Mouse (Mus musculus) liver, embryonic 12.5 days (tissue): ENCODE results near the gene Nrcam. TPM values are rescaled to one million over a fixed set of nuclear protein-coding genes. Genes with fewer than 3 reads are reported as not detected.

ENCODE experiments used
- ATAC-seq: fragments of 200-750 bp; cut with Nextera tagmentation; 2 replicates; pipeline ENCODE4 v1.8.0; 2017; ENCODE audit warnings: moderate number of reproducible peaks, mild to moderate bottlenecking, moderate library complexity
- H3K27ac ChIP-seq: fragments of 300-500 bp; sonication (generic); 2 replicates; pipeline ENCODE4 v1.5.1; 2016; ENCODE audit warnings: mild to moderate bottlenecking
- H3K27me3 ChIP-seq: fragments of 300-500 bp; sonication (generic); replicated peaks from 2 replicates; pipeline ENCODE4 v1.6.1; 2016; ENCODE audit warnings: mild to moderate bottlenecking, moderate library complexity
- H3K36me3 ChIP-seq: fragments of 300-500 bp; sonication (generic); 2 replicates; pipeline ENCODE4 v1.6.1; 2016; ENCODE audit warnings: mild to moderate bottlenecking, moderate library complexity
- H3K4me1 ChIP-seq: fragments of 300-500 bp; sonication (generic); 2 replicates; pipeline ENCODE4 v1.6.1; 2016
- H3K4me2 ChIP-seq: fragments of 300-500 bp; sonication (generic); 2 replicates; pipeline ENCODE4 v1.6.1; 2016; ENCODE audit warnings: mild to moderate bottlenecking, moderate library complexity
- H3K4me3 ChIP-seq: fragments of 300-500 bp; sonication (generic); 2 replicates; pipeline ENCODE4 v1.5.1; 2016; ENCODE audit warnings: mild to moderate bottlenecking, moderate library complexity
- H3K9ac ChIP-seq: fragments of 300-500 bp; sonication (generic); 2 replicates; pipeline ENCODE4 v1.6.1; 2016; ENCODE audit warnings: mild to moderate bottlenecking, moderate library complexity
- H3K9me3 ChIP-seq: fragments of 300-500 bp; sonication (generic); replicated peaks from 2 replicates; pipeline ENCODE4 v1.6.1; 2016; ENCODE audit warnings: mild to moderate bottlenecking, moderate library complexity
- WGBS: fragments of 180-500 bp; shearing (Covaris S2); methylation state at CpG from one replicate; pipeline ENCODE4 v1.1.7; 2016; ENCODE audit not compliant: insufficient replicate concordance; 5-methylcytosine and 5-hydroxymethylcytosine counted together
- polyA plus RNA-seq: library from polyadenylated mRNA; unstranded; fragments of >200 nt; fragmentation: Nextera tagmentation; extraction: Ambion mirVana; gene quantifications from 2 replicates; pipeline ENCODE4 v1.2.1, GENCODE M21; 2016

Nrcam gene
- polyA plus RNA-seq, 1 experiment from 2014 or later, result 0.42 TPM

DNA sequence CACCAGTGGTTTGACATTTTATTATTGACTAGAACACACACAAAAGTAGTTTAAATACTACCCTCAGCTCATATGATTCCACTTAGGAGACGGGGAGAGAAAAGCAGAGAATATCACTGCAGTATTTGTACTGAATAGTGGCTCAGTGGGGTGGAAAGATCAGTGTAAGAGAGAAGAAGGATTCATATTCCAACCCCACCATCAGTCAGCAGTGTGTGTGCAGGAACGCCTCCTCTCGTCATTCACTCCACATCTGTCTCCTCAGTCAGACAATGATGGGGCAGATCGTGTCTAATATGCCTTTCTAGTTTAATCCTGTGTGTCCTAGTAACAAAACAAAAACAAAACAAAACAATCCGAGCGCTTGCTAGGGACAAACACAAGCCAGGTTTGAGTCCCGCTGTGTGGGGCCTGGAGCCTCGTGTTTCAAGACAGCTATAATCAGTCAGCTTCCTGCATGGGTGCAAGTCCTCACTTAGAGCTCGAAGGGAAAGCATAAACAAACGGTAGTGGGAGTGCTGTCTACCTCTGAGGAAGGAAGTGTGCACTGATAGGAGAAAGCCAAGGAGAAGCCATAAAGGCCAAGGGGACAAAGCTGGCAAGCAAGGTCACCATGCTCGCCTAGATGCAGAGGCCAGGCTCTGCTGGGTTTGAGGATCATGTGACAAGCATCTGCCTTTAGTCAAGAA, 273.7 kb downstream of the Nrcam start:
- no peak overlapping the region for H3K4me3 ChIP-seq
- no peak overlapping the region for H3K4me2 ChIP-seq
- H3K9me3 ChIP-seq, result no peaks in the 10 kb centered on the region
- H3K27ac ChIP-seq, result no peak overlapping the region
- ATAC-seq, result no peak
- no peaks in the 10 kb centered on the region for H3K27me3 ChIP-seq
- 50% methylated on average over 11 of the region's 11 CpGs for WGBS
- H3K9ac ChIP-seq, result no peak overlapping the region
- no peaks in the 10 kb centered on the region for H3K4me1 ChIP-seq
- no peaks in the 10 kb centered on the region for H3K36me3 ChIP-seq

DNA sequence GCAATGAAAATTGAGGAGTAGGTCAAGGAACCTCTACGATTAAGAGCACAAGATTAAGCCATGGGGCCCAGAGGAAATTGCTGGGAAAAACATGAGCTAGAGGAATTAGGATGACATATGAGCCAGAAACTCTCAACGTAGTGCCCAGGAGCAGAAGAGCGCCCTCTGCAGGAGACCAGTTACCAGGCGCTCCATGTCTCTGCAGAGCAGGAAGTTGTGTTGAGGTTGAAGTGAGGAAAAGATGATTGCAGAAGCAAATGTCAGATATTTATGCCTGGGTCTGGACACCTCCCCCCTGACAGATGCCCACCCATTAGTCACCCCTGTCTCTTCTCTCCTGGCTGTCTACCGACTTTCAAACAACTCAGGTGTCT, 274.3 kb downstream of the Nrcam start:
- no peaks in the 10 kb centered on the region for H3K27me3 ChIP-seq
- H3K36me3 ChIP-seq, result no peaks in the 10 kb centered on the region
- no peak overlapping the region for H3K27ac ChIP-seq
- H3K9me3 ChIP-seq, result no peaks in the 10 kb centered on the region
- no peak for ATAC-seq
- no peaks in the 10 kb centered on the region for H3K4me1 ChIP-seq
- no peak overlapping the region for H3K4me2 ChIP-seq
- H3K4me3 ChIP-seq, result no peak overlapping the region
- H3K9ac ChIP-seq, result no peak overlapping the region
- WGBS, result 59% methylated on average over 5 of the region's 5 CpGs

GRCm38 (mm10) chr12:44617001-44617421, 288.3 kb downstream of the Nrcam start:
- no peak overlapping the region for H3K4me3 ChIP-seq
- no peak overlapping the region for H3K4me2 ChIP-seq
- no peak overlapping the region for H3K27ac ChIP-seq
- WGBS, result 56% methylated on average over 2 of the region's 2 CpGs
- H3K4me1 ChIP-seq, result no peaks in the 10 kb centered on the region
- no peaks in the 10 kb centered on the region for H3K36me3 ChIP-seq
- H3K9me3 ChIP-seq, result no peaks in the 10 kb centered on the region
- ATAC-seq, result no peak
- no peaks in the 10 kb centered on the region for H3K27me3 ChIP-seq
- H3K9ac ChIP-seq, result no peak overlapping the region

GRCm38 (mm10) chr12:44617488-44617887, 288.8 kb downstream of the Nrcam start:
- Histone ChIP-seq H3K9ac (no peak overlapping the region), H3K27me3 (no peaks in the 10 kb centered on the region), H3K27ac (no peak overlapping the region), H3K4me3 (no peak overlapping the region), H3K4me1 (no peaks in the 10 kb centered on the region), H3K9me3 (no peaks in the 10 kb centered on the region), H3K36me3 (no peaks in the 10 kb centered on the region), H3K4me2 (no peak overlapping the region)
- 57% methylated on average over 1 of the region's 1 CpGs for WGBS
- no peak for ATAC-seq

DNA sequence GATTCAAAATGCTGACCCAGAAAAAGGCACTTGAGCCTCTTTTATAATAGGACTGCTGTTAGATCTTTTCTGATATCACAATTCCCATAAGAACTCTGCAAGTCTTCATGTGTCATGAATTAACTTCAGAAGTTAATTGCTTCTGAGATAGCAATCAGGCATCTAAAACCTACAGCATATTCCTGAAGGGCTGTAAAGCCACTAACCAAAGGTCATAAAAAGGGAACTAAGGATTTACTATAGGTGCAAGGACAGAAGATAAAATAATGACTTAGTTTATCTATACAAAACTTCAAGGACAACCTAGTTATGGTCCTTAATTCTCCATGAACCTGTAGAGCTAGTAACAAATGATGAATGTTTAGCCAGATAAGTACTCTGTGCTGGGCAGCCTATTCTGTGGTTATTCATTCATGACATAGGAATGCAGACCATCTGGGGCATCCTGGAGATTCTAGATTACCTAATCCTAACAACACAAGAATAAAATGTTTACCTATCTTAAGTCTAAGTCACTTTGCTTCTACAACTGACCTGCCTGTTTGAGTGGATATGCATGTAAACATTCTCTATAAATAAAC, 310.7 kb downstream of the Nrcam start:
- no peak for ATAC-seq

GRCm38 (mm10) chr12:44640579-44640978, 311.9 kb downstream of the Nrcam start:
- no peaks in the 10 kb centered on the region for H3K36me3 ChIP-seq
- H3K4me2 ChIP-seq, result no peak overlapping the region
- no peaks in the 10 kb centered on the region for H3K4me1 ChIP-seq
- H3K27me3 ChIP-seq, result no peaks in the 10 kb centered on the region
- no peak overlapping the region for H3K4me3 ChIP-seq
- no peak overlapping the region for H3K27ac ChIP-seq
- no peak for ATAC-seq
- 11% methylated on average over 1 of the region's 1 CpGs for WGBS
- no peaks in the 10 kb centered on the region for H3K9me3 ChIP-seq
- H3K9ac ChIP-seq, result no peak overlapping the region

More for the DNA sequence above, 310.7 kb downstream of the Nrcam start:
- Histone ChIP-seq H3K27me3 (no peaks in the 10 kb centered on the region), H3K4me2 (no peak overlapping the region), H3K36me3 (no peaks in the 10 kb centered on the region), H3K4me1 (no peaks in the 10 kb centered on the region), H3K4me3 (no peak overlapping the region), H3K9me3 (no peaks in the 10 kb centered on the region), H3K27ac (no peak overlapping the region), H3K9ac (no peak overlapping the region)

Other genes with a start within 250 kb of the Nrcam start
- gene Dnajb9, start 118.6 kb upstream of the Nrcam start, polyA plus RNA-seq, result 12.7 and 13.0 TPM in 2 replicates
- 25.7 and 27.2 TPM in 2 replicates for gene Pnpla8, start 107.5 kb upstream of the Nrcam start, polyA plus RNA-seq